Mouse (Mus musculus) heart, adult 2 months (tissue): ENCODE measurements around the gene Olfr412. TPM values are rescaled to one million over a fixed set of nuclear protein-coding genes. Genes with fewer than 3 reads are reported as not detected.

Experiments used
- DNase-seq, 2 experiments: peaks; one replicate each; pipeline ENCODE4 v3.0.0; 2021
- H3K27ac ChIP-seq: fragments of 200-600 bp; 2 replicates; pipeline ENCODE4 v1.8.1; 2022
- H3K27me3 ChIP-seq: fragments of 200-500 bp; 2 replicates; pipeline ENCODE4 v1.6.1; 2012; ENCODE audit warnings: mild to moderate bottlenecking, low read length, inconsistent platforms, mixed read lengths; ENCODE audit not compliant: control insufficient read depth, insufficient read depth
- H3K36me3 ChIP-seq: fragments of 200-500 bp; 2 replicates; pipeline ENCODE4 v1.6.1; 2012; ENCODE audit warnings: low read length, inconsistent platforms; ENCODE audit not compliant: control insufficient read depth, insufficient read depth
- H3K4me1 ChIP-seq: fragments of 200-500 bp; 2 replicates; pipeline ENCODE4 v1.6.1; 2011; ENCODE audit warnings: low read length; ENCODE audit not compliant: control insufficient read depth, insufficient read depth
- H3K4me3 ChIP-seq: fragments of 200-600 bp; 2 replicates; pipeline ENCODE4 v1.8.1; 2022
- H3K79me2 ChIP-seq: fragments of 200-500 bp; replicated peaks from 2 replicates; pipeline ENCODE4 v1.6.1; 2012; ENCODE audit warnings: mild to moderate bottlenecking, inconsistent platforms, low read length, moderate library complexity, mixed read lengths; ENCODE audit not compliant: control insufficient read depth, insufficient read depth
- H3K9ac ChIP-seq: fragments of 200-500 bp; 2 replicates; pipeline ENCODE4 v1.6.1; 2012; ENCODE audit warnings: low read depth, mild to moderate bottlenecking, control low read depth, inconsistent platforms, low read length, mixed read lengths
- CTCF ChIP-seq: fragments of 200-600 bp; IDR thresholded peaks from 2 replicates; pipeline ENCODE4 v1.8.1; 2022; ENCODE audit warnings: antibody characterized with exemption, mild to moderate bottlenecking, moderate library complexity
- EP300 ChIP-seq: fragments of 200-500 bp; IDR thresholded peaks from 2 replicates; pipeline ENCODE4 v1.6.1; 2011; ENCODE audit warnings: low read depth, low read length, control low read depth; ENCODE audit not compliant: insufficient read depth
- POLR2A ChIP-seq: fragments of 200-500 bp; IDR thresholded peaks from 2 replicates; pipeline ENCODE4 v1.6.1; 2011; ENCODE audit warnings: mild to moderate bottlenecking, low read depth, low read length, control low read depth; ENCODE audit not compliant: insufficient read depth
- WGBS: fragments of 180-500 bp; shearing (Covaris S2); methylation state at CpG from one replicate; pipeline ENCODE4 v1.1.7; 2018; 5-methylcytosine and 5-hydroxymethylcytosine counted together
- intact Hi-C: fragments of 180-260 bp; cut with DNase I; formaldehyde crosslinking; loops from one replicate; pipeline ENCODE4 v1.15.1; 2025
- polyA plus RNA-seq: library from polyadenylated mRNA; depleted of rRNA; stranded (reverse); fragments of >200 nt; gene quantifications from 2 replicates; pipeline ENCODE4 v1.2.3, GENCODE M21; 2012
- total RNA-seq, 2 experiments: library from RNA; stranded (reverse); gene quantifications; 2 replicates each; pipeline ENCODE4 v1.2.3; 2021

Olfr412 gene
- total and polyA plus RNA-seq, 3 experiments = not detected

DNA sequence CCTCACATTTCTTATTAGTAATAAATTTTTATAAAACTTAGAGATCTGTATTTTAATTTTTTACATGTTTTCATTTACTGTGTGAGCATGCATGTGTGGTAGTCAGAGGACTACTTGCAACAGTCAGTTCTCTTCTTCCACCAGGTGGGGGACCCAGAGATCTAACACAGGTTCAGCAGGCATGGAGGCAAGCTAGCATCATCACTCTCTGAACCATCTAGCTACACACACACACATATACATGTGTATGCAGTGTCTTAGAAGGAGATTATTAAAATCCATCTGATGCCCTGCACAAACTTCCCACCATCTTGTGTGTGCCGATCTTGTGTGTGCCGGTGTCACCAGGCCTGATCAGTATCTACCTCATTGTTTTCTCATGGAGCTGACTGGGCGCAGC lies 15.0 kb downstream of the Olfr412 start:
- intact Hi-C loops = loop anchor here (1.0 to 2.0 kb wide), 2 partner anchors 149 to 170 kb away; no protein-coding TSS in a partner anchor
- Histone ChIP-seq H3K9ac (no peak overlapping the region), H3K4me1 (no peaks in the 10 kb centered on the region), H3K4me3 (no peak overlapping the region), H3K36me3 (no peaks in the 10 kb centered on the region), H3K27ac (no peak overlapping the region), H3K27me3 (no peaks in the 10 kb centered on the region), H3K79me2 (no peaks in the 10 kb centered on the region)
- TF ChIP-seq CTCF = peak; percentile 82
- TF ChIP-seq EP300 = peak; percentile 69
- no peak for TF ChIP-seq POLR2A
- peak in 1 of 2 experiments; percentile 22 for DNase-seq
- WGBS = 69% methylated on average over 3 of the region's 3 CpGs

DNA sequence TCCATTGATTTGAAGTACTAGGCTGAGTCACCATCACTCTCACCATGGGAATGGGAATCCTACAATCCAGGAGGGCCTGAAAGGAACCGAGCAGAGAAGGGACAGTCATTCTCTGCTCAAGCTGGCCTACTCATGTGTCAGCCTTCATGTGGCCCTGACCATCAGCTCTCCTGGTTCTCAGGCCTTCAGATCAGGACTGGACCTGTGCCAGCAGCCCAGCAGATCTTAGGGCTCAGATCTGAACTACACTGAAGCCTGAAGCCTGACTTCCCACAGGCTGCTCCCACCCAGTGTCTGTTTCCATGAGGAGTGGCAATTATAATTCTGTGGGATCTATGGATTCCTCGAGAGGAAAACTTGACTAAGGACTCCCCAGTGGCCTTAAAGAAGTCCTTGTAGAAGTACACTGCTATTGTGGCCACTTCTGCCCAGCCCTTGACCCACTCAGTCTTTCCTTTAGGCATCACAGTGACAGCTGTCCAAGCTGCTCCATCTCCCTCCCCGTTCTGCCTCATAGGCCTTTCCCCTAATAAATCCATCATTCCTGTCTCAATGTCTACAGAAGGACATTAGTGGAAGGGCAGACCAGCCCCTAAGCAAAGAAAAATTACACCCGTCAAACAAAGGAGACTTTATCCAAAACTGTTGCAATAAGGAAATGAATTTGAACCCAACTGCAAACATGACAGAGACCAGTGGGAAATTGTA lies 17.5 kb downstream of the Olfr412 start:
- intact Hi-C loops = no loop called here
- Histone ChIP-seq H3K9ac (no peak overlapping the region), H3K4me3 (no peak overlapping the region), H3K27me3 (no peaks in the 10 kb centered on the region), H3K4me1 (no peaks in the 10 kb centered on the region), H3K79me2 (no peaks in the 10 kb centered on the region), H3K27ac (no peak overlapping the region), H3K36me3 (no peaks in the 10 kb centered on the region)
- TF ChIP-seq EP300 (no peak), CTCF (no peak), POLR2A (no peak)
- 64% methylated on average over 4 of the region's 4 CpGs for WGBS
- DNase-seq = no peak

DNA sequence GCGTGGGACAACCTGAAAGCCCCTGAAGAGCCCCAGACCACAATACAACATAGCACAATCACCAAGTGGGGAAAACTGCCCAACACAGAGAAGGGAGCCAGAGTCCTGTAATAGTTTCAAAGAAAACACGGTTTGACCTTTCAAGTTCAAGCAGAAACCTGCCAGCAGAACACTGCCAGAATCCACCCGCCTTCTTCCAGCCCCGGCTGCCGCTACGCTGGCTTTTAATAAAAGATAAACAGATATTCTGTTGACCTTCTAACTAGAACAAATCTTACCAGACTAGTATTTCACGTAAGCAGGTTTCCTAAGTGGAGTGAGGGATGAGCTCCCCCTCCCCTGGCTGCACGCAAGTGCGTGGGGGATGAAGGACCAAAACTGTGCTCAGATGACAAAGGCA lies 23.8 kb downstream of the Olfr412 start:
- no peak for TF ChIP-seq POLR2A
- no peak for TF ChIP-seq CTCF
- TF ChIP-seq EP300 = no peak
- no peaks in the 10 kb centered on the region for H3K79me2 ChIP-seq
- no peak overlapping the region for H3K9ac ChIP-seq
- WGBS = 49% methylated on average over 9 of the region's 9 CpGs
- no peaks in the 10 kb centered on the region for H3K27me3 ChIP-seq
- DNase-seq = peak; percentile 40 to 47
- H3K4me1 ChIP-seq = peaks cover 3% of the 10 kb centered on the region; the same call in 1 of the 2 replicates
- H3K36me3 ChIP-seq = no peaks in the 10 kb centered on the region
- intact Hi-C loops = loop anchor here (5.0 kb wide), 1 partner anchor 152 kb away; no protein-coding TSS in a partner anchor
- H3K4me3 ChIP-seq = no peak overlapping the region
- H3K27ac ChIP-seq = peak overlapping the region; percentile 71

DNA sequence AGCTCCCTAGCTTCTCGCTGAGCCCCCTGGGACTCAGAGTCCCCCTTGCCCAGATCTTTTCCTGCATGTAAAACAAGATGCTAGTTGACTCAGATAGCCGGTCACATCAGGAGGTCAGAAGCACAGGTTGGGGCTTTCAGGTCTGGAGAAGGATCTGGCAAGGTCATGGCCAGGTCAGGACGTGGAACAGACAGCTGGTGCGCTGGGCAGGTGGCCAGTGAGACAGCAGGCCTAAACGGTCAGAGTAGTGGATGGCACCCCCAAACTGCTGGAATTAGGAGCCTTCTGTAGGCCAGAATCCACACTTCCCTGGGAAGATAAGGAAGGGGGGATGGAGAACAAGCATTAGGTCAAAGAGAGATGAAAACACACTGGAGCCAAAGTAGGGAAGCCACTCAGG lies 25.3 kb downstream of the Olfr412 start:
- no peak overlapping the region for H3K4me3 ChIP-seq
- WGBS = 60% methylated on average over 5 of the region's 5 CpGs
- H3K4me1 ChIP-seq = peaks cover 3% of the 10 kb centered on the region; the same call in 1 of the 2 replicates
- peak in 1 of 2 experiments; percentile 27 for DNase-seq
- TF ChIP-seq CTCF = no peak
- no peak for TF ChIP-seq POLR2A
- no peak for TF ChIP-seq EP300
- H3K9ac ChIP-seq = no peak overlapping the region
- peak overlapping the region; percentile 9; the same call in 1 of the 2 replicates for H3K27ac ChIP-seq
- H3K79me2 ChIP-seq = no peaks in the 10 kb centered on the region
- intact Hi-C loops = loop anchor here (5.0 kb wide), 1 partner anchor 150 kb away; no protein-coding TSS in a partner anchor
- H3K36me3 ChIP-seq = no peaks in the 10 kb centered on the region
- no peaks in the 10 kb centered on the region for H3K27me3 ChIP-seq

DNA sequence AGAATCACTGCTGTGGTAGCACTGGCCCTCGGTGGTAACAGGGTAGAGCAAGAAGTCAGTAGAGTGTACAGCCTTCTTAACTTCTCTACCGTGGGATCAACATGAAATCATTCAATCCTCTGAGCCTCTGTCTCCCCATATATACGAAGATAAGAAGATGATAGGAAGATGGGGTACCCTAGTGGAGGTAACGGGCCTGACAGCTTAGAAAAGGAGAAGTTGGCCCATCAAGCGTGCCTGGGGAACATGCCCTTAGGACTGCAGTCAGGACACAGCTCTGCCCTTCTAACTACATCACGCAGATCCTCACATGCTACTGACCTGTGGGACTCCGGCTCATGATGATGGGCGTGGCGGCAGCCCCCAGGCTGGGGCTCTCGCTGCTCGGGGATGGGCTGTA lies 30.0 kb downstream of the Olfr412 start:
- Histone ChIP-seq H3K36me3 (no peaks in the 10 kb centered on the region), H3K4me3 (no peak overlapping the region), H3K27ac (no peak overlapping the region), H3K27me3 (no peaks in the 10 kb centered on the region), H3K9ac (no peak overlapping the region), H3K79me2 (no peaks in the 10 kb centered on the region), H3K4me1 (no peaks in the 10 kb centered on the region)
- TF ChIP-seq POLR2A (no peak), CTCF (no peak), EP300 (no peak)
- WGBS = 88% methylated on average over 11 of the region's 11 CpGs
- intact Hi-C loops = no loop called here
- no peak for DNase-seq

DNA sequence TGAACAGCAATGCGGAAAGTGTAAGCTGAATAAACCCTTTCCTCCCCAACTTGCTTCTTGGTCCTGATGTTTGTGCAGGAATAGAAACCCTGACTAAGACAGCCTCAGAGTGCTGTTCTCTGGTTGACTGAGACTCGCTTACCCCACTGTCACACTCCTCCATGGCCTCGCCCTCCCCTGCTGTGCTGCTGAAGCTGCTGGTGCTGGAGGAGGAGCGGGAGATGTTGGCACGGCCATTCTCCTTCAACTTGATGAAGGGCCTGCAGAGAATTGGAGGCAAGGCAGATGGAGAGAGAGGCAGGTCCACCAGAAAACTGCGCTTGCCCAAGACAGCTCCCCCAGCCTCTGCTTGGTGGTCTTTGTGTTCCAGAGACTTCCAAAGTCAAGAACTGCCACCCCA lies 31.0 kb downstream of the Olfr412 start:
- Histone ChIP-seq H3K27me3 (no peaks in the 10 kb centered on the region), H3K4me1 (no peaks in the 10 kb centered on the region), H3K9ac (no peak overlapping the region), H3K4me3 (no peak overlapping the region), H3K27ac (no peak overlapping the region), H3K36me3 (no peaks in the 10 kb centered on the region), H3K79me2 (no peaks in the 10 kb centered on the region)
- intact Hi-C loops = no loop called here
- TF ChIP-seq CTCF (no peak), POLR2A (no peak), EP300 (no peak)
- WGBS = 82% methylated on average over 6 of the region's 6 CpGs
- DNase-seq = no peak
